Mouse (Mus musculus) megakaryocyte, adult 5-6 weeks (primary cell): ENCODE data around the gene Olfr1310. TPM values are rescaled to one million over a fixed set of nuclear protein-coding genes. Genes with fewer than 3 reads are reported as not detected.
"Not testable (repeated sequence)": the region's sequence is repeated elsewhere in the genome, so short reads cannot be mapped to it uniquely, and the experiment has no call there.

Experiments used
- ATAC-seq: 2 replicates; pipeline ENCODE4 v1.8.0; 2016; ENCODE audit warnings: mild to moderate bottlenecking, inconsistent platforms; ENCODE audit not compliant: poor library complexity, severe bottlenecking
- total RNA-seq, 2 experiments: library from RNA; stranded (forward) in 1 of 2; stranded (reverse) in 1 of 2; fragments of 153-499, 151-499 nt in 1 of 2; fragments of 221-1000, 200-1000 nt in 1 of 2; gene quantifications; 2 replicates each; pipeline versions ENCODE4 v1.2.3 to v1.2.4; 2015 to 2017

The Olfr1310 gene
- total RNA-seq (2015) (not detected in 2 replicates), total RNA-seq (2017) (not detected in 2 replicates)

DNA sequence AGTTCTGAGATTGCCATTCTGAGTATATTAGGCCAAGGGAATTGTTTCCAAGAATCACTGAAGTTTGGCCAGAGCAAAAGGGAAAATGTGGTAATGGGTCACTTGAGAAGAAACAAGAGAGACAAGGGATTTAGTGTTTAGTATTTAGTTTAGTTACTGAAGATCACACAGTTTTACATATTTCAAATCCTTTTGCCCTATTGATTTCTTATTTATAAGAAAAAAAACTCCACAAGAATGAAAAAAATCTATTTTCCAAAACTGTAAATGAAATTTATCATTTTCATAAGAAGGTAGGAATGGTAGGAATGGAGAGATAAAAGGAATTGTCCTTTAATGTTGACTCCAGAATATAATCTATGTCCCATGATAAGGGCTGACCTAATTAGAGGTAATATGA is at the start of gene Olfr1310:
TSS of gene Olfr1310 (minus strand) at position 101 of the 400 bp plus-strand sequence.
- ATAC-seq = no peak

DNA sequence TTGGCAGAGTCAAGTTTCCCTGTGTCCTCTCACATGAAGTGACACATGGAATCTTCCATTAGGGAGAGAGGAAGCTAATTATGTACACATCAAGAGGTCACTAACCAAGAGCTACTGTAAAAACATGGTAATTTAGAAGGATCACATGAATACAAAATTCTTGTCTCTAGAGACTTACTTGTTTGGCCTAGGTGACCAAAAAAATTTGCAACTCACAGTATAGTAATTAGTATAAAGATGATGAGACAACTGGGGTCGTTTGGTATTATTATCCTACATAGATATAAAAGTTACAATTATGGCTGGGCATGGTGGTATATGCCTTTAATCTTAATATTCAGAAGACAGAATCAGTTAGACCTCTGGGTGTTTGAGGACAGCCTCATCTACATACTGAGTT is 37.6 kb upstream of the Olfr1310 start, which contains the start of gene Olfr1312:
TSS of gene Olfr1312 (minus strand) at position 101 of the 400 bp plus-strand sequence.
- ATAC-seq = no peak

- ATAC-seq = not testable (repeated sequence)
Measured at GRCm38 (mm10) chr2:112026971-112027370, 14.5 kb upstream of the Olfr1310 start.

GRCm38 (mm10) chr2:112024312-112024711 is 11.8 kb upstream of the Olfr1310 start, which contains the start of gene Olfr1311:
Gene Olfr1311, minus strand, starts transcription at chr2:112024412.
- ATAC-seq = no peak

DNA sequence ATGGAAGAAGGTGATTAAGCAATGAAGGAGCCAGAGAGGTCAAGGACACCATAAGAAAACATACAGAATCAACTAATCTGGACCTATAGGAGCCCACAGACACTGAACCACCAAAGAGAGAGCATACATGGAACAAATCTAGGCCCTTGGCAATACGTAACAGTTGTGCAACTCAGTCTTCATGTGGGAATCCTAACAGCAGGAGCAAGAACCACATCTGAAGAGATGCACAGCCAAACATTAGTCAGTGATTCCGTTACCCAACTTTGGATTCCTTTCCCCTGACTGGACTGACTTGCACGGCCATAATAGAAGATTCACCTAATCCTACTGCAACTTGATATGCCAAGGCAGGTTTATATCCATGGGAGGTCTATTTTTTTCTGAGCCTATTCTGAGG is 2.4 kb upstream of the Olfr1310 start:
- ATAC-seq = no peak

DNA sequence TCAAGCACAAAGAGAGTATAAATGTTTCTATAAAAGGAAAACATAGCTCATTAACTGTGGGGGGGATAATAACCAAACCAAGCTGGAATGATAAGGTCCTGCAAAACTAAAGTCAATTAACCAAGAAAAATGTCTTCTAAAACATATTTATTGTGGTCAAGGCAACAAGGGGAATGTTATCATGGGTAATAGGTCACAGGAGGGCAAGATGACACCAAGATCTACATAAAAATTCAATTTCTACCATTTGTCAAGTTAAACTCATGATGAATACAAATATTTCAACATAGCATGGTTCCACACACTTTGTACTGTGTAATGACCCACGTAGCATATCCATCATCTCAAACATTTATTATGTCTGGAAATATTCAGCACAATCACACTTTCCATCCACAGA is 22.3 kb downstream of the Olfr1310 start, which contains the start of gene Olfr1309:
TSS of gene Olfr1309 (minus strand) at position 101 of the 400 bp plus-strand sequence.
- no peak for ATAC-seq

- no peak for ATAC-seq
Measured at GRCm38 (mm10) chr2:111964844-111965243, 47.7 kb downstream of the Olfr1310 start, which contains the start of gene Olfr1308. Gene Olfr1308, minus strand, starts transcription at chr2:111964944.

Other genes starting within 250 kb of the Olfr1310 start
- not detected in 2 replicates for gene Olfr1302, start 235.3 kb downstream of the Olfr1310 start, total RNA-seq (2015)
- not detected in 2 replicates for gene Olfr1302, start 235.3 kb downstream of the Olfr1310 start, total RNA-seq (2017)
- not detected in 2 replicates for gene Olfr1303, start 192.4 kb downstream of the Olfr1310 start, total RNA-seq (2015)
- not detected in 2 replicates for gene Olfr1303, start 192.4 kb downstream of the Olfr1310 start, total RNA-seq (2017)
- not detected in 2 replicates for gene Olfr1305, start 135.6 kb downstream of the Olfr1310 start, total RNA-seq (2015)
- gene Olfr1305, start 135.6 kb downstream of the Olfr1310 start, total RNA-seq (2017) = not detected in 2 replicates
- not detected in 2 replicates for gene Olfr1306, start 96.4 kb downstream of the Olfr1310 start, total RNA-seq (2015)
- not detected in 2 replicates for gene Olfr1306, start 96.4 kb downstream of the Olfr1310 start, total RNA-seq (2017)
- under 0.01 TPM in 1 of 2 replicates, not detected in the other for gene Olfr1307, start 63.3 kb downstream of the Olfr1310 start, total RNA-seq (2015)
- not detected in 2 replicates for gene Olfr1307, start 63.3 kb downstream of the Olfr1310 start, total RNA-seq (2017)
- not detected in 2 replicates for gene Olfr1308, start 47.8 kb downstream of the Olfr1310 start, total RNA-seq (2015)
- not detected in 2 replicates for gene Olfr1308, start 47.8 kb downstream of the Olfr1310 start, total RNA-seq (2017)
- gene Olfr1309, start 22.4 kb downstream of the Olfr1310 start, total RNA-seq (2015) = not detected in 2 replicates
- not detected in 2 replicates for gene Olfr1309, start 22.4 kb downstream of the Olfr1310 start, total RNA-seq (2017)
- not detected in 2 replicates for gene Olfr1311, start 11.7 kb upstream of the Olfr1310 start, total RNA-seq (2015)
- gene Olfr1311, start 11.7 kb upstream of the Olfr1310 start, total RNA-seq (2017) = not detected in 2 replicates
- gene Olfr1312, start 37.5 kb upstream of the Olfr1310 start, total RNA-seq (2015) = not detected in 2 replicates
- not detected in 2 replicates for gene Olfr1312, start 37.5 kb upstream of the Olfr1310 start, total RNA-seq (2017)
- not detected in 2 replicates for gene Olfr1313, start 65.1 kb upstream of the Olfr1310 start, total RNA-seq (2015)
- 0.51 TPM in 1 of 2 replicates, not detected in the other for gene Olfr1313, start 65.1 kb upstream of the Olfr1310 start, total RNA-seq (2017)
- gene Olfr1314, start 84.1 kb upstream of the Olfr1310 start, total RNA-seq (2015) = not detected in 2 replicates
- not detected in 2 replicates for gene Olfr1314, start 84.1 kb upstream of the Olfr1310 start, total RNA-seq (2017)
- not detected in 2 replicates for gene Olfr1315-ps1, start 102.7 kb upstream of the Olfr1310 start, total RNA-seq (2015)
- not detected in 2 replicates for gene Olfr1315-ps1, start 102.7 kb upstream of the Olfr1310 start, total RNA-seq (2017)
- not detected in 2 replicates for gene Olfr1316, start 122.3 kb upstream of the Olfr1310 start, total RNA-seq (2015)
- not detected in 2 replicates for gene Olfr1316, start 122.3 kb upstream of the Olfr1310 start, total RNA-seq (2017)
- gene Olfr1317, start 127.6 kb upstream of the Olfr1310 start, total RNA-seq (2015) = not detected in 2 replicates
- not detected in 2 replicates for gene Olfr1317, start 127.6 kb upstream of the Olfr1310 start, total RNA-seq (2017)
- not detected in 2 replicates for gene Olfr1318, start 141.5 kb upstream of the Olfr1310 start, total RNA-seq (2015)
- not detected in 2 replicates for gene Olfr1318, start 141.5 kb upstream of the Olfr1310 start, total RNA-seq (2017)
- gene Lpcat4, start 226.8 kb upstream of the Olfr1310 start, total RNA-seq (2015) = 27.0 and 44.0 TPM in 2 replicates
- 11.8 and 18.9 TPM in 2 replicates for gene Lpcat4, start 226.8 kb upstream of the Olfr1310 start, total RNA-seq (2017)
- gene Nutm1, start 246.6 kb upstream of the Olfr1310 start, total RNA-seq (2015) = not detected in 2 replicates
- not detected in 2 replicates for gene Nutm1, start 246.6 kb upstream of the Olfr1310 start, total RNA-seq (2017)
- gene Nop10, start 249.2 kb upstream of the Olfr1310 start, total RNA-seq (2015) = 48.1 and 56.2 TPM in 2 replicates
- 72.9 and 74.8 TPM in 2 replicates for gene Nop10, start 249.2 kb upstream of the Olfr1310 start, total RNA-seq (2017)